Mouse (Mus musculus): Measurements from ENCODE around the gene Gm17949.
A peak's percentile ranks its signal among the peaks of the same experiment; 100 is the strongest.

Gene Gm17949

GRCm38 (mm10) chr17:56990115-56990746 is 21.0 kb upstream of the Gm17949 start, which contains the start of gene Clpp:
Clpp (plus strand) TSS chr17:56990305.
- peak; percentile 97 to 99 for DNase-seq (ENCODE audit: low spot score in 2 of 2)

GRCm38 (mm10) chr17:56990966-56991365 is 20.3 kb upstream of the Gm17949 start:
- DNase-seq (ENCODE audit: low spot score in 2 of 2), result no peak

- DNase-seq (ENCODE audit: low spot score in 2 of 2), result no peak
Observed at GRCm38 (mm10) chr17:56995046-56995445, 16.2 kb upstream of the Gm17949 start.

- no peak for DNase-seq (ENCODE audit: low spot score in 2 of 2)
Observed at GRCm38 (mm10) chr17:56996506-56996905, 14.8 kb upstream of the Gm17949 start.

- DNase-seq (ENCODE audit: low spot score in 2 of 2), result peak; percentile 94 to 96
Observed at GRCm38 (mm10) chr17:56997029-56997667, 14.1 kb upstream of the Gm17949 start, which contains the start of gene Alkbh7. Alkbh7 (plus strand) TSS chr17:56997339.

GRCm38 (mm10) chr17:56999414-56999813 is 11.9 kb upstream of the Gm17949 start:
- DNase-seq (ENCODE audit: low spot score in 2 of 2), result no peak

GRCm38 (mm10) chr17:56999968-57000609 is 11.2 kb upstream of the Gm17949 start, which contains the start of gene Pspn:
Pspn (minus strand) TSS chr17:57000018.
- no peak for DNase-seq (ENCODE audit: low spot score in 2 of 2)

- DNase-seq (ENCODE audit: low spot score in 2 of 2), result no peak
Observed at GRCm38 (mm10) chr17:57001228-57001627, 10.0 kb upstream of the Gm17949 start.

- no peak for DNase-seq (ENCODE audit: low spot score in 2 of 2)
Observed at GRCm38 (mm10) chr17:57003994-57004393, 7.3 kb upstream of the Gm17949 start.

- no peak for DNase-seq (ENCODE audit: low spot score in 2 of 2)
Observed at GRCm38 (mm10) chr17:57007137-57007905, 3.9 kb upstream of the Gm17949 start.

GRCm38 (mm10) chr17:57010911-57011235 is 396 bp upstream of the Gm17949 start:
- DNase-seq (ENCODE audit: low spot score in 2 of 2), result no peak

- DNase-seq (ENCODE audit: low spot score in 2 of 2), result no peak
Observed at GRCm38 (mm10) chr17:57012245-57012795, 1.1 kb downstream of the Gm17949 start.

GRCm38 (mm10) chr17:57019693-57020092 is 8.4 kb downstream of the Gm17949 start:
- DNase-seq (ENCODE audit: low spot score in 2 of 2), result no peak

GRCm38 (mm10) chr17:57020960-57021359 is 9.7 kb downstream of the Gm17949 start:
- DNase-seq (ENCODE audit: low spot score in 2 of 2), result no peak

GRCm38 (mm10) chr17:57027471-57027870 is 16.2 kb downstream of the Gm17949 start:
- no peak for DNase-seq (ENCODE audit: low spot score in 2 of 2)

- DNase-seq (ENCODE audit: low spot score in 2 of 2), result no peak
Observed at GRCm38 (mm10) chr17:57029691-57030090, 18.4 kb downstream of the Gm17949 start.

GRCm38 (mm10) chr17:57030931-57031660 is 19.8 kb downstream of the Gm17949 start, which contains the start of gene Khsrp:
Khsrp (minus strand) TSS chr17:57031522.
- DNase-seq (ENCODE audit: low spot score in 2 of 2), result peak in 1 of 2 experiments; percentile 28

GRCm38 (mm10) chr17:57031661-57032420 is 20.6 kb downstream of the Gm17949 start:
- DNase-seq (ENCODE audit: low spot score in 2 of 2), result peak; percentile 100

GRCm38 (mm10) chr17:57032854-57033253 is 21.6 kb downstream of the Gm17949 start:
- DNase-seq (ENCODE audit: low spot score in 2 of 2), result no peak

GRCm38 (mm10) chr17:57038978-57039377 is 27.7 kb downstream of the Gm17949 start:
- DNase-seq (ENCODE audit: low spot score in 2 of 2), result no peak

Data from right cerebral cortex, adult 2 months (tissue).